Mouse (Mus musculus): Measurements from ENCODE around the gene Bcar1.

GRCm38 (mm10) chr8:111732406-111733085, 11.1 kb downstream of the Bcar1 start:
- TF ChIP-seq GATA1 (IDR thresholded peaks at IDR 0.05; ENCODE audit: low read length) (no peak), TAL1 (IDR thresholded peaks at IDR 0.05; ENCODE audit: low read length) (no peak)

All from erythroblast, embryonic 14.5 days (primary cell).